Mouse (Mus musculus): ENCODE measurements around the gene Atp9a. TPM values are rescaled to one million over a fixed set of nuclear protein-coding genes. Genes with fewer than 3 reads are reported as not detected.

Gene Atp9a
- polyA plus RNA-seq, 1 experiment = 18.6 TPM

- H3K4me1 ChIP-seq (ENCODE audit: control insufficient read depth, insufficient read depth, low read length) = no peaks in the 10 kb centered on the region
- TF ChIP-seq CTCF (IDR thresholded peaks at IDR 0.05; ENCODE audit: borderline replicate concordance, insufficient read depth, low read length) (no peak), POLR2A (IDR thresholded peaks at IDR 0.05; ENCODE audit: low read depth, low read length) (no peak)
- H3K27ac ChIP-seq (ENCODE audit: insufficient read depth, low read length) = no peak overlapping the region
- no peak overlapping the region for H3K4me3 ChIP-seq (ENCODE audit: insufficient read depth, low read length)
Observed at GRCm38 (mm10) chr2:168671724-168672123, 70.5 kb downstream of the Atp9a start.

GRCm38 (mm10) chr2:168670241-168670640, 72.0 kb downstream of the Atp9a start:
- H3K27ac ChIP-seq (ENCODE audit: insufficient read depth, low read length) = no peak overlapping the region
- TF ChIP-seq POLR2A (IDR thresholded peaks at IDR 0.05; ENCODE audit: low read depth, low read length) (no peak), CTCF (IDR thresholded peaks at IDR 0.05; ENCODE audit: borderline replicate concordance, insufficient read depth, low read length) (no peak)

GRCm38 (mm10) chr2:168669762-168670161, 72.4 kb downstream of the Atp9a start:
- H3K27ac ChIP-seq (ENCODE audit: insufficient read depth, low read length) = no peak overlapping the region
- no peak overlapping the region for H3K4me3 ChIP-seq (ENCODE audit: insufficient read depth, low read length)
- H3K4me1 ChIP-seq (ENCODE audit: control insufficient read depth, insufficient read depth, low read length) = no peaks in the 10 kb centered on the region
- TF ChIP-seq POLR2A (IDR thresholded peaks at IDR 0.05; ENCODE audit: low read depth, low read length) = no peak
- TF ChIP-seq CTCF (IDR thresholded peaks at IDR 0.05; ENCODE audit: borderline replicate concordance, insufficient read depth, low read length) = no peak

More at GRCm38 (mm10) chr2:168670241-168670640, 72.0 kb downstream of the Atp9a start:
- no peak overlapping the region for H3K4me3 ChIP-seq (ENCODE audit: insufficient read depth, low read length)
- H3K4me1 ChIP-seq (ENCODE audit: control insufficient read depth, insufficient read depth, low read length) = no peaks in the 10 kb centered on the region

- TF ChIP-seq CTCF (IDR thresholded peaks at IDR 0.05; ENCODE audit: borderline replicate concordance, insufficient read depth, low read length) = no peak
- no peak for TF ChIP-seq POLR2A (IDR thresholded peaks at IDR 0.05; ENCODE audit: low read depth, low read length)
- H3K27ac ChIP-seq (ENCODE audit: insufficient read depth, low read length) = no peak overlapping the region
- H3K4me1 ChIP-seq (ENCODE audit: control insufficient read depth, insufficient read depth, low read length) = no peaks in the 10 kb centered on the region
- H3K4me3 ChIP-seq (ENCODE audit: insufficient read depth, low read length) = no peak overlapping the region
Observed at GRCm38 (mm10) chr2:168667745-168668144, 74.5 kb downstream of the Atp9a start.

- Histone ChIP-seq H3K27ac (ENCODE audit: insufficient read depth, low read length) (no peak overlapping the region), H3K4me1 (ENCODE audit: control insufficient read depth, insufficient read depth, low read length) (no peaks in the 10 kb centered on the region), H3K4me3 (ENCODE audit: insufficient read depth, low read length) (no peak overlapping the region)
- no peak for TF ChIP-seq POLR2A (IDR thresholded peaks at IDR 0.05; ENCODE audit: low read depth, low read length)
- TF ChIP-seq CTCF (IDR thresholded peaks at IDR 0.05; ENCODE audit: borderline replicate concordance, insufficient read depth, low read length) = no peak
Observed at GRCm38 (mm10) chr2:168665680-168666079, 76.5 kb downstream of the Atp9a start.

- Histone ChIP-seq H3K4me3 (ENCODE audit: insufficient read depth, low read length) (no peak overlapping the region), H3K4me1 (ENCODE audit: control insufficient read depth, insufficient read depth, low read length) (no peaks in the 10 kb centered on the region), H3K27ac (ENCODE audit: insufficient read depth, low read length) (no peak overlapping the region)
- no peak for TF ChIP-seq CTCF (IDR thresholded peaks at IDR 0.05; ENCODE audit: borderline replicate concordance, insufficient read depth, low read length)
- TF ChIP-seq POLR2A (IDR thresholded peaks at IDR 0.05; ENCODE audit: low read depth, low read length) = no peak
Observed at GRCm38 (mm10) chr2:168663716-168664115, 78.5 kb downstream of the Atp9a start.

GRCm38 (mm10) chr2:168663216-168663615, 79.0 kb downstream of the Atp9a start:
- no peak overlapping the region for H3K27ac ChIP-seq (ENCODE audit: insufficient read depth, low read length)
- H3K4me1 ChIP-seq (ENCODE audit: control insufficient read depth, insufficient read depth, low read length) = no peaks in the 10 kb centered on the region
- H3K4me3 ChIP-seq (ENCODE audit: insufficient read depth, low read length) = no peak overlapping the region
- TF ChIP-seq POLR2A (IDR thresholded peaks at IDR 0.05; ENCODE audit: low read depth, low read length) = no peak
- no peak for TF ChIP-seq CTCF (IDR thresholded peaks at IDR 0.05; ENCODE audit: borderline replicate concordance, insufficient read depth, low read length)

GRCm38 (mm10) chr2:168661802-168662201, 80.4 kb downstream of the Atp9a start:
- Histone ChIP-seq H3K4me1 (ENCODE audit: control insufficient read depth, insufficient read depth, low read length) (no peaks in the 10 kb centered on the region), H3K27ac (ENCODE audit: insufficient read depth, low read length) (no peak overlapping the region), H3K4me3 (ENCODE audit: insufficient read depth, low read length) (no peak overlapping the region)
- TF ChIP-seq CTCF (IDR thresholded peaks at IDR 0.05; ENCODE audit: borderline replicate concordance, insufficient read depth, low read length) (no peak), POLR2A (IDR thresholded peaks at IDR 0.05; ENCODE audit: low read depth, low read length) (no peak)

- Histone ChIP-seq H3K27ac (ENCODE audit: insufficient read depth, low read length) (no peak overlapping the region), H3K4me1 (ENCODE audit: control insufficient read depth, insufficient read depth, low read length) (no peaks in the 10 kb centered on the region), H3K4me3 (ENCODE audit: insufficient read depth, low read length) (no peak overlapping the region)
- TF ChIP-seq CTCF (IDR thresholded peaks at IDR 0.05; ENCODE audit: borderline replicate concordance, insufficient read depth, low read length) (peak; percentile 38; the same call in 1 of the 2 replicates), POLR2A (IDR thresholded peaks at IDR 0.05; ENCODE audit: low read depth, low read length) (no peak)
Observed at GRCm38 (mm10) chr2:168660344-168660743, 81.9 kb downstream of the Atp9a start.

- no peak overlapping the region for H3K4me3 ChIP-seq (ENCODE audit: insufficient read depth, low read length)
- no peak overlapping the region for H3K27ac ChIP-seq (ENCODE audit: insufficient read depth, low read length)
- TF ChIP-seq CTCF (IDR thresholded peaks at IDR 0.05; ENCODE audit: borderline replicate concordance, insufficient read depth, low read length) (no peak), POLR2A (IDR thresholded peaks at IDR 0.05; ENCODE audit: low read depth, low read length) (no peak)
- H3K4me1 ChIP-seq (ENCODE audit: control insufficient read depth, insufficient read depth, low read length) = no peaks in the 10 kb centered on the region
Observed at GRCm38 (mm10) chr2:168658551-168658950, 83.7 kb downstream of the Atp9a start.
